8 mouse cellular contexts compared by ENCODE assay signal in genomic region chr9:57260940-57261339, GRCm38 (mm10). TPM values are rescaled to one million over a fixed set of nuclear protein-coding genes. Genes with fewer than 3 reads are reported as not detected.
DNase-seq lines count a peak whose midpoint lies in the region; ATAC-seq lines count a peak whose summit lies in the region.

No protein-coding gene starts in this region.

- peak overlapping the region; percentile 94 for H3K4me3 ChIP-seq in heart, embryonic 13.5 days
- peak overlapping the region; percentile 69 for H3K4me3 ChIP-seq in forebrain, embryonic 13.5 days
- peak overlapping the region; percentile 94 for H3K4me3 ChIP-seq in liver, embryonic 13.5 days (replicated peaks)

- DNase-seq in heart, postnatal 14 days = no peak
- peak; percentile 13 for DNase-seq in liver, embryonic 13.5 days
- DNase-seq in testis, postnatal 14 days (ENCODE audit: low spot score) = peak; percentile 39
- no peak for DNase-seq in gastrocnemius, adult 18-20 months (ENCODE audit: low spot score)
- DNase-seq in layer of hippocampus, postnatal 14 days (ENCODE audit: low spot score in 2 of 2) = no peak

- intact Hi-C loops in heart, postnatal 14 days (cut with DNase I) = loop anchor here (2.0 to 5.0 kb wide), 2 partner anchors 54 to 56 kb away; no protein-coding TSS in a partner anchor

- H3K36me3 ChIP-seq in heart, embryonic 13.5 days = peaks cover 30% of the 10 kb centered on the region
- peaks cover 25% of the 10 kb centered on the region for H3K36me3 ChIP-seq in forebrain, embryonic 13.5 days (ENCODE audit: poor library complexity, severe bottlenecking)
- H3K36me3 ChIP-seq in liver, embryonic 13.5 days = peaks cover 34% of the 10 kb centered on the region

- H3K4me2 ChIP-seq in heart, embryonic 13.5 days = peak overlapping the region; percentile 91
- H3K4me2 ChIP-seq in forebrain, embryonic 13.5 days = peak overlapping the region; percentile 93
- H3K4me2 ChIP-seq in liver, embryonic 13.5 days = peak overlapping the region; percentile 96

- peak overlapping the region; percentile 80; the same call in 1 of the 2 replicates for H3K27ac ChIP-seq in heart, embryonic 13.5 days (replicated peaks)
- H3K27ac ChIP-seq in forebrain, embryonic 13.5 days = no peak overlapping the region
- H3K27ac ChIP-seq in liver, embryonic 13.5 days = peak overlapping the region; percentile 87

- H3K4me1 ChIP-seq in heart, embryonic 13.5 days = peaks cover 49% of the 10 kb centered on the region
- peaks cover 13% of the 10 kb centered on the region for H3K4me1 ChIP-seq in forebrain, embryonic 13.5 days
- H3K4me1 ChIP-seq in liver, embryonic 13.5 days (replicated peaks) = peaks cover 52% of the 10 kb centered on the region

- ATAC-seq in heart, embryonic 13.5 days (ENCODE audit: extremely low read depth, insufficient number of reproducible peaks, low FRiP score, low TSS enrichment) = no peak
- peak; percentile 19 for ATAC-seq in CD4-positive, CD25-positive, alpha-beta regulatory T cell, adult 4 months
- no peak for ATAC-seq in forebrain, embryonic 13.5 days
- no peak for ATAC-seq in liver, embryonic 13.5 days (ENCODE audit: low read depth)

- H3K9ac ChIP-seq in heart, embryonic 13.5 days = peak overlapping the region; percentile 98
- H3K9ac ChIP-seq in forebrain, embryonic 13.5 days = peak overlapping the region; percentile 72
- peak overlapping the region; percentile 97 for H3K9ac ChIP-seq in liver, embryonic 13.5 days

- peaks cover 13% of the 10 kb centered on the region for H3K27me3 ChIP-seq in heart, embryonic 13.5 days (replicated peaks)
- H3K27me3 ChIP-seq in forebrain, embryonic 13.5 days = peaks cover 20% of the 10 kb centered on the region; the same call in 1 of the 2 replicates
- H3K27me3 ChIP-seq in liver, embryonic 13.5 days = peaks cover 10% of the 10 kb centered on the region; the same call in 1 of the 2 replicates

- H3K9me3 ChIP-seq in heart, embryonic 13.5 days = no peaks in the 10 kb centered on the region
- H3K9me3 ChIP-seq in forebrain, embryonic 13.5 days (replicated peaks) = no peaks in the 10 kb centered on the region
- H3K9me3 ChIP-seq in liver, embryonic 13.5 days (replicated peaks) = no peaks in the 10 kb centered on the region

- 21% methylated on average over 12 of the region's 12 CpGs for WGBS in heart, embryonic 13.5 days
- WGBS in forebrain, embryonic 13.5 days = 21% methylated on average over 12 of the region's 12 CpGs
- WGBS in liver, embryonic 13.5 days (ENCODE audit: insufficient replicate concordance) = 19% methylated on average over 12 of the region's 12 CpGs

RNA-seq across cellular contexts. Expression of gene 1700017B05Rik, which starts 1.5 kb away (rescaled TPM):
- polyA plus RNA-seq in heart, embryonic 13.5 days (2015; fragmentation: Nextera tagmentation; extraction: Ambion mirVana) = 11.9 and 16.9 TPM in 2 replicates
- 10 to 100 TPM; 15.5 to 16.4 TPM for total RNA-seq in heart, postnatal 14 days (2021)
- polyA plus RNA-seq in CD4-positive, CD25-positive, alpha-beta regulatory T cell, adult 4 months (2017; shearing (Covaris generic)) = 10 to 100 TPM; 15.1 to 22.6 TPM
- polyA plus RNA-seq in forebrain, embryonic 13.5 days (2015; fragmentation: Nextera tagmentation; extraction: Ambion mirVana) = 5.8 and 8.0 TPM in 2 replicates
- polyA plus RNA-seq in liver, embryonic 13.5 days (2015; fragmentation: Nextera tagmentation; extraction: Ambion mirVana) = 14.6 and 14.9 TPM in 2 replicates
- 1 to 10 TPM; 2.9 to 4.0 TPM for total RNA-seq in gastrocnemius, adult 18-20 months (2021)
- 10 to 100 TPM; 29.8 to 31.4 TPM for total RNA-seq in layer of hippocampus, postnatal 14 days (2021)

RNA-seq across cellular contexts. Expression of gene Trcg1, which starts 24.6 kb away (rescaled TPM):
- 0.07 TPM in 1 of 2 replicates, not detected in the other for polyA plus RNA-seq in heart, embryonic 13.5 days (2015; fragmentation: Nextera tagmentation; extraction: Ambion mirVana)
- not detected for total RNA-seq in heart, postnatal 14 days (2021)
- not detected for polyA plus RNA-seq in CD4-positive, CD25-positive, alpha-beta regulatory T cell, adult 4 months (2017; shearing (Covaris generic))
- not detected in 2 replicates for polyA plus RNA-seq in forebrain, embryonic 13.5 days (2015; fragmentation: Nextera tagmentation; extraction: Ambion mirVana)
- polyA plus RNA-seq in liver, embryonic 13.5 days (2015; fragmentation: Nextera tagmentation; extraction: Ambion mirVana) = not detected in 2 replicates
- not detected for total RNA-seq in gastrocnemius, adult 18-20 months (2021)
- not detected for total RNA-seq in layer of hippocampus, postnatal 14 days (2021)

Comparison
In these comparisons a context has a peak if more than half of its experiments do, and no peak if none do; other contexts are left out.
1. DNase-seq: peak in liver, embryonic 13.5 days (single experiment) and testis, postnatal 14 days (single experiment); none in heart, postnatal 14 days (0 of 2), gastrocnemius, adult 18-20 months (single experiment) and layer of hippocampus, postnatal 14 days (0 of 2).
2. Peak in every context shown above with its lines, with median percentiles within 50 percentile points of each other: H3K4me2 ChIP-seq, H3K4me3 ChIP-seq and H3K9ac ChIP-seq.